ENCODE assay signal across 9 mouse cellular contexts in the genomic region with DNA sequence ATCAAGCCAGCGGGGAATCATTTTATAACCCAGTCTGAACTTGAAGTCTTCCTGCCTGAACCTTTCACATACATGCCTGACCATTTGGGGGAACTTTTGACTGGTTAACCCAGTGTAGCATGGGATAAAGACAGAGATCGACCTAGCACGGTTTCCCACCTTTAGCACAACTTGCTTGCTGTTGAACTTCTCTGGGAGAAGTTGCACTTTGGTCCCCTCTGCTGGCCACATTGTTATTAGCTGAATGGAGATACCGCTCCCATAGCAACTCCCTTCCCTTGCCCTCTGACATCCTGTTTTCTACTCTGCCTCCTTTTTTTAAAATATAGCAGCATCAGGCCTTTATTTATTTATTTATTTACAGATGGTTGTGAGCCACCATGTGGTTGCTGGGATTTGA. TPM values are rescaled to one million over a fixed set of nuclear protein-coding genes. Genes with fewer than 3 reads are reported as not detected.
A peak's percentile ranks its signal among the peaks of the same experiment; 100 is the strongest.
DNase-seq lines count a peak whose midpoint lies in the region; ATAC-seq and TF ChIP-seq lines count a peak whose summit lies in the region.
"Had no signal": no experiment of that assay in that cellular context is flagged by ENCODE, and none has a peak within 500 bp of the region (broad histone marks: within the 10 kb centered on the region; RNA-seq: fewer than 3 reads in every experiment).

No protein-coding gene starts in this region.

- no peaks in the 10 kb centered on the region for H3K9me3 ChIP-seq in lung, embryonic 14.5 days (ENCODE audit: low read depth, low read length)
- H3K9me3 ChIP-seq: hindbrain, embryonic 15.5 days had no signal

- ATAC-seq in lung, embryonic 14.5 days (ENCODE audit: insufficient read depth) = peak; percentile 44; the same call in 1 of the 2 replicates
- no peak for ATAC-seq in erythroblast, adult 5-6 weeks (replicated peaks; ENCODE audit: low FRiP score, poor library complexity, severe bottlenecking)

- peak; percentile 79 for TF ChIP-seq CTCF in lung, embryonic 14.5 days (IDR thresholded peaks at IDR 0.05; ENCODE audit: low read depth)

- H3K36me3 ChIP-seq in lung, embryonic 14.5 days (ENCODE audit: insufficient read depth) = no peaks in the 10 kb centered on the region
- H3K36me3 ChIP-seq: hindbrain, embryonic 15.5 days had no signal

- no peak overlapping the region for H3K4me3 ChIP-seq in lung, embryonic 14.5 days (ENCODE audit: low read depth, low read length)
- H3K4me3 ChIP-seq: hindbrain, embryonic 15.5 days had no signal

- peak; percentile 33 for DNase-seq in right cerebral cortex, adult 18-20 months
- DNase-seq in right cerebral cortex, postnatal 36 days (ENCODE audit: low spot score in 2 of 2) = no peak
- DNase-seq in adrenal gland, postnatal 10 days = peak; percentile 85
- peak; percentile 42 for DNase-seq in gastrocnemius, adult 8-10 months (ENCODE audit: low spot score in 2 of 2)
- peak; percentile 67 to 85 for DNase-seq in kidney, adult 8-10 months
- DNase-seq in lung, embryonic 14.5 days = peak; percentile 90
- DNase-seq in skeletal muscle tissue, adult 2 months (ENCODE audit: low read depth, low spot score) = peak; percentile 53

- WGBS in lung, embryonic 14.5 days = 18% methylated on average over 4 of the region's 4 CpGs

- no peak overlapping the region for H3K4me2 ChIP-seq in lung, embryonic 14.5 days
- H3K4me2 ChIP-seq: hindbrain, embryonic 15.5 days had no signal

- no peaks in the 10 kb centered on the region for H3K27me3 ChIP-seq in lung, embryonic 14.5 days (ENCODE audit: insufficient read depth, low read length)
- H3K27me3 ChIP-seq: hindbrain, embryonic 15.5 days had no signal

- no peaks in the 10 kb centered on the region for H3K4me1 ChIP-seq in lung, embryonic 14.5 days (ENCODE audit: insufficient read depth)

- H3K9ac ChIP-seq in lung, embryonic 14.5 days = no peak overlapping the region
- H3K9ac ChIP-seq: hindbrain, embryonic 15.5 days had no signal

- H3K27ac ChIP-seq in lung, embryonic 14.5 days (ENCODE audit: low read depth) = no peak overlapping the region
- H3K27ac ChIP-seq: hindbrain, embryonic 15.5 days had no signal

RNA-seq across cellular contexts. Expression of gene Tm4sf5, which starts 1.3 kb away (rescaled TPM):
- under 1 TPM; 0.55 to 0.84 TPM for total RNA-seq in adrenal gland, postnatal 10 days (2021)
- total RNA-seq in gastrocnemius, adult 8-10 months (2022) = not detected
- 1.2 and 1.3 TPM in 2 replicates for polyA plus RNA-seq in lung, embryonic 14.5 days (2014; fragmentation: Nextera tagmentation; extraction: Ambion mirVana)
- total RNA-seq in erythroblast, adult 5-6 weeks (2015; ENCODE audit: low replicate concordance) = not detected in 2 replicates
- total RNA-seq in erythroblast, adult 5-6 weeks (2017; ENCODE audit: low replicate concordance) = not detected in 2 replicates

RNA-seq across cellular contexts. Expression of gene Vmo1, which starts 8.0 kb away (rescaled TPM):
- total RNA-seq in adrenal gland, postnatal 10 days (2021) = under 1 TPM; 0.42 to 0.48 TPM
- not detected for total RNA-seq in gastrocnemius, adult 8-10 months (2022)
- polyA plus RNA-seq in lung, embryonic 14.5 days (2014; fragmentation: Nextera tagmentation; extraction: Ambion mirVana) = 0.38 TPM in 1 of 2 replicates, not detected in the other
- total RNA-seq in erythroblast, adult 5-6 weeks (2015; ENCODE audit: low replicate concordance) = not detected in 2 replicates
- not detected in 2 replicates for total RNA-seq in erythroblast, adult 5-6 weeks (2017; ENCODE audit: low replicate concordance)
- polyA plus RNA-seq: hindbrain, embryonic 15.5 days had no signal

RNA-seq across cellular contexts. Expression of gene Gltpd2, which starts 12.6 kb away (rescaled TPM):
- total RNA-seq in adrenal gland, postnatal 10 days (2021) = 1 to 10 TPM; 4.9 to 9.8 TPM
- not detected for total RNA-seq in gastrocnemius, adult 8-10 months (2022)
- 0.30 and 0.55 TPM in 2 replicates for polyA plus RNA-seq in lung, embryonic 14.5 days (2014; fragmentation: Nextera tagmentation; extraction: Ambion mirVana)
- not detected in 2 replicates for total RNA-seq in erythroblast, adult 5-6 weeks (2015; ENCODE audit: low replicate concordance)
- total RNA-seq in erythroblast, adult 5-6 weeks (2017; ENCODE audit: low replicate concordance) = not detected in 2 replicates

RNA-seq across cellular contexts. Expression of gene Psmb6, which starts 18.8 kb away (rescaled TPM):
- total RNA-seq in adrenal gland, postnatal 10 days (2021) = 100 to 1,000 TPM; 276 to 295 TPM
- 100 to 1,000 TPM; 258 to 280 (median 265) TPM for total RNA-seq in gastrocnemius, adult 8-10 months (2022)
- 778 and 813 TPM in 2 replicates for polyA plus RNA-seq in lung, embryonic 14.5 days (2014; fragmentation: Nextera tagmentation; extraction: Ambion mirVana)
- 33.4 and 43.5 TPM in 2 replicates for total RNA-seq in erythroblast, adult 5-6 weeks (2015; ENCODE audit: low replicate concordance)
- total RNA-seq in erythroblast, adult 5-6 weeks (2017; ENCODE audit: low replicate concordance) = 55.5 and 62.5 TPM in 2 replicates

RNA-seq across cellular contexts. Expression of gene Gm40193, which starts 26.4 kb away (rescaled TPM):
- not detected for total RNA-seq in adrenal gland, postnatal 10 days (2021)
- total RNA-seq in gastrocnemius, adult 8-10 months (2022) = not detected
- not detected in 2 replicates for polyA plus RNA-seq in lung, embryonic 14.5 days (2014; fragmentation: Nextera tagmentation; extraction: Ambion mirVana)
- total RNA-seq in erythroblast, adult 5-6 weeks (2015; ENCODE audit: low replicate concordance) = not detected in 2 replicates
- not detected in 2 replicates for total RNA-seq in erythroblast, adult 5-6 weeks (2017; ENCODE audit: low replicate concordance)
- polyA plus RNA-seq: hindbrain, embryonic 15.5 days had no signal

Comparison
In these comparisons a context has a peak if more than half of its experiments do, and no peak if none do; other contexts are left out.
1. DNase-seq: peak in right cerebral cortex, adult 18-20 months (single experiment), adrenal gland, postnatal 10 days (single experiment), gastrocnemius, adult 8-10 months (2 of 2), kidney, adult 8-10 months (2 of 2), lung, embryonic 14.5 days (single experiment) and skeletal muscle tissue, adult 2 months (single experiment); none in right cerebral cortex, postnatal 36 days (0 of 2).
2. RNA of gene Gltpd2, which starts 12.6 kb away (total RNA-seq): 4.9 to 9.8 TPM in adrenal gland, postnatal 10 days; not detected in gastrocnemius, adult 8-10 months and not detected in erythroblast, adult 5-6 weeks; every median in the first group is over 4 times any median in the second.